Mouse (Mus musculus) frontal cortex, postnatal 14 days (tissue): ENCODE measurements around the gene Mdh2.

Experiments used
- DNase-seq, 2 experiments: peaks; one replicate each; pipeline ENCODE4 v3.0.0; 2022; ENCODE audit warnings: low spot score in 2 of 2

The Mdh2 gene

GRCm38 (mm10) chr5:135776546-135776945 is 1.7 kb upstream of the Mdh2 start:
- DNase-seq = no peak

- DNase-seq = no peak
Measured at GRCm38 (mm10) chr5:135777796-135778470, 347 bp upstream of the Mdh2 start, which contains the start of gene Styxl1. TSS of gene Styxl1 (minus strand) at chr5:135778385.

- DNase-seq = no peak
Measured at GRCm38 (mm10) chr5:135780331-135780730, 2.1 kb downstream of the Mdh2 start.

- DNase-seq = no peak
Measured at GRCm38 (mm10) chr5:135782901-135783300, 4.6 kb downstream of the Mdh2 start.

GRCm38 (mm10) chr5:135793996-135794858 is 15.9 kb downstream of the Mdh2 start:
- DNase-seq = peak; percentile 71 to 89

- no peak for DNase-seq
Measured at GRCm38 (mm10) chr5:135794859-135795181, 16.5 kb downstream of the Mdh2 start.

GRCm38 (mm10) chr5:135799746-135800145 is 21.5 kb downstream of the Mdh2 start:
- no peak for DNase-seq

GRCm38 (mm10) chr5:135800927-135801326 is 22.6 kb downstream of the Mdh2 start:
- no peak for DNase-seq

GRCm38 (mm10) chr5:135802641-135803040 is 24.4 kb downstream of the Mdh2 start:
- no peak for DNase-seq

GRCm38 (mm10) chr5:135803135-135803534 is 24.9 kb downstream of the Mdh2 start:
- DNase-seq = no peak

- no peak for DNase-seq
Measured at GRCm38 (mm10) chr5:135803676-135804075, 25.4 kb downstream of the Mdh2 start.

GRCm38 (mm10) chr5:135804735-135805134 is 26.5 kb downstream of the Mdh2 start:
- DNase-seq = no peak

GRCm38 (mm10) chr5:135806555-135807262 is 28.4 kb downstream of the Mdh2 start, which contains the start of gene Srrm3:
TSS of gene Srrm3 (plus strand) at chr5:135806890.
- DNase-seq = peak; percentile 80 to 91

- DNase-seq = no peak
Measured at GRCm38 (mm10) chr5:135807263-135807637, 29.0 kb downstream of the Mdh2 start.

GRCm38 (mm10) chr5:135812991-135813390 is 34.7 kb downstream of the Mdh2 start:
- DNase-seq = peak; percentile 40 to 63

- DNase-seq = no peak
Measured at GRCm38 (mm10) chr5:135818491-135818890, 40.2 kb downstream of the Mdh2 start.

- no peak for DNase-seq
Measured at GRCm38 (mm10) chr5:135822316-135822944, 44.1 kb downstream of the Mdh2 start.

- DNase-seq = no peak
Measured at GRCm38 (mm10) chr5:135824517-135824916, 46.2 kb downstream of the Mdh2 start.

- no peak for DNase-seq
Measured at GRCm38 (mm10) chr5:135826225-135826624, 47.9 kb downstream of the Mdh2 start.

GRCm38 (mm10) chr5:135829381-135829780 is 51.1 kb downstream of the Mdh2 start:
- no peak for DNase-seq

GRCm38 (mm10) chr5:135832729-135833128 is 54.4 kb downstream of the Mdh2 start:
- peak; percentile 39 to 56 for DNase-seq
